Mouse (Mus musculus) C2C12 (cell line): ENCODE results near the gene Trim29. TPM values are rescaled to one million over a fixed set of nuclear protein-coding genes. Genes with fewer than 3 reads are reported as not detected.

Experiments used
- H3K27me3 ChIP-seq: one replicate; pipeline ENCODE4 v1.6.1; 2011; ENCODE audit not compliant: control insufficient read depth, insufficient read depth, insufficient read length
- H3K36me3 ChIP-seq: one replicate; pipeline ENCODE4 v1.6.1; 2011; ENCODE audit not compliant: control insufficient read depth, insufficient read depth
- H3K4me3 ChIP-seq: one replicate; pipeline ENCODE4 v1.5.1; 2011; ENCODE audit warnings: mild to moderate bottlenecking, control low read depth; ENCODE audit not compliant: poor library complexity, insufficient read depth, severe bottlenecking
- H3K79me2 ChIP-seq: one replicate; pipeline ENCODE4 v1.6.1; 2011; ENCODE audit not compliant: control insufficient read depth, insufficient read depth
- H3K79me3 ChIP-seq: one replicate; pipeline ENCODE4 v1.6.1; 2011; ENCODE audit warnings: low read depth, control low read depth
- H3ac ChIP-seq: one replicate; pipeline ENCODE3; 2011; ENCODE audit warnings: low read depth; ENCODE audit not compliant: control insufficient read depth, insufficient read length
- CEBPB ChIP-seq: IDR thresholded peaks from one replicate; pipeline ENCODE4 v1.6.1; 2011; ENCODE audit warnings: low read depth, mild to moderate bottlenecking, control low read depth, moderate library complexity
- CTCF ChIP-seq: IDR thresholded peaks from one replicate; pipeline ENCODE4 v1.5.1; 2011; ENCODE audit not compliant: control insufficient read depth, insufficient read depth, insufficient read length
- FOSL1 ChIP-seq: IDR thresholded peaks from one replicate; pipeline ENCODE4 v1.8.0; 2011; ENCODE audit warnings: mild to moderate bottlenecking, low read length; ENCODE audit not compliant: poor library complexity, insufficient read depth, severe bottlenecking
- MAX ChIP-seq: IDR thresholded peaks from one replicate; pipeline ENCODE4 v1.6.1; 2011; ENCODE audit warnings: mild to moderate bottlenecking, control low read depth
- MYOD1 ChIP-seq: IDR thresholded peaks from one replicate; pipeline ENCODE4 v1.6.1; 2011; ENCODE audit warnings: low read depth; ENCODE audit not compliant: control insufficient read depth, insufficient read length
- MYOG ChIP-seq: IDR thresholded peaks from one replicate; pipeline ENCODE4 v1.6.1; 2011; ENCODE audit not compliant: control insufficient read depth, insufficient read length; ENCODE audit errors: extremely low read depth
- USF1 ChIP-seq: IDR thresholded peaks from one replicate; pipeline ENCODE4 v1.6.1; 2011; ENCODE audit warnings: low read depth, mild to moderate bottlenecking, control low read depth, moderate library complexity
- long read RNA-seq, 2 experiments: library from polyadenylated mRNA; unstranded; transcript quantifications; one replicate each; pipeline ENCODE4 v2.0.0; 2019 to 2020
- polyA plus RNA-seq: library from polyadenylated mRNA; unstranded; fragments of >200 nt; fragmentation: generic; extraction: Trizol; gene quantifications from one replicate; pipeline ENCODE4 v1.2.1, GENCODE M21; 2012; ENCODE audit warnings: missing spikeins

The Trim29 gene
- polyA plus RNA-seq: 0.02 TPM
- long read RNA-seq, experiment 1: 0 reads
- long read RNA-seq, experiment 2, partial matches to known transcripts: 0 of 1 reads
- long read RNA-seq, experiment 2, other reads (novel, unspliced or antisense): 1 of 1 reads

- Histone ChIP-seq H3K79me2 (no peaks in the 10 kb centered on the region), H3K4me3 (no peak within 1 kb of the TSS)
- TF ChIP-seq MYOG: no peak
- no peak for TF ChIP-seq CEBPB
Measured at GRCm38 (mm10) chr9:43310538-43310937, at the start of gene Trim29. Trim29 (plus strand) TSS chr9:43310848.

GRCm38 (mm10) chr9:43261124-43261907, 49.3 kb upstream of the Trim29 start:
- H3K79me3 ChIP-seq: no peaks in the 10 kb centered on the region
- no peaks in the 10 kb centered on the region for H3K36me3 ChIP-seq
- no peaks in the 10 kb centered on the region for H3K27me3 ChIP-seq
- TF ChIP-seq CTCF (no peak), MYOG (no peak), USF1 (no peak), FOSL1 (no peak)
- no peak overlapping the region for H3K4me3 ChIP-seq
- H3ac ChIP-seq: no peak overlapping the region
- H3K79me2 ChIP-seq: no peaks in the 10 kb centered on the region

More at GRCm38 (mm10) chr9:43310538-43310937, at the start of gene Trim29:
- Histone ChIP-seq H3K27me3 (peaks cover 36% of the 10 kb centered on the region), H3K79me3 (no peaks in the 10 kb centered on the region), H3K36me3 (no peaks in the 10 kb centered on the region), H3ac (no peak within 1 kb of the TSS)

- TF ChIP-seq CTCF (peak; percentile 18), MAX (no peak), USF1 (no peak), FOSL1 (peak; percentile 34)
- H3K4me3 ChIP-seq: no peak overlapping the region
- H3ac ChIP-seq: no peak overlapping the region
- H3K79me3 ChIP-seq: no peaks in the 10 kb centered on the region
- H3K36me3 ChIP-seq: no peaks in the 10 kb centered on the region
- no peaks in the 10 kb centered on the region for H3K79me2 ChIP-seq
- H3K27me3 ChIP-seq: no peaks in the 10 kb centered on the region
Measured at GRCm38 (mm10) chr9:43261941-43262340, 48.7 kb upstream of the Trim29 start.

- no peaks in the 10 kb centered on the region for H3K27me3 ChIP-seq
- TF ChIP-seq CEBPB (no peak), CTCF (no peak), USF1 (no peak), FOSL1 (no peak), MYOG (no peak), MYOD1 (no peak), MAX (no peak)
- no peak overlapping the region for H3K4me3 ChIP-seq
- H3K79me2 ChIP-seq: no peaks in the 10 kb centered on the region
- no peaks in the 10 kb centered on the region for H3K36me3 ChIP-seq
- no peaks in the 10 kb centered on the region for H3K79me3 ChIP-seq
- H3ac ChIP-seq: no peak overlapping the region
Measured at GRCm38 (mm10) chr9:43262390-43262789, 48.3 kb upstream of the Trim29 start.

- H3K27me3 ChIP-seq: no peaks in the 10 kb centered on the region
- H3K36me3 ChIP-seq: no peaks in the 10 kb centered on the region
- TF ChIP-seq CTCF (no peak), CEBPB (no peak), MYOG (no peak), USF1 (no peak), FOSL1 (no peak), MAX (no peak), MYOD1 (no peak)
- no peaks in the 10 kb centered on the region for H3K79me2 ChIP-seq
- H3K79me3 ChIP-seq: no peaks in the 10 kb centered on the region
- H3K4me3 ChIP-seq: no peak overlapping the region
- no peak overlapping the region for H3ac ChIP-seq
Measured at GRCm38 (mm10) chr9:43262811-43263550, 47.7 kb upstream of the Trim29 start.

GRCm38 (mm10) chr9:43263946-43264451, 46.6 kb upstream of the Trim29 start:
- TF ChIP-seq FOSL1 (no peak), USF1 (no peak), MYOD1 (no peak), CEBPB (no peak), MYOG (no peak), MAX (no peak), CTCF (no peak)
- Histone ChIP-seq H3K36me3 (no peaks in the 10 kb centered on the region), H3ac (no peak overlapping the region), H3K4me3 (no peak overlapping the region), H3K27me3 (no peaks in the 10 kb centered on the region), H3K79me2 (no peaks in the 10 kb centered on the region), H3K79me3 (no peaks in the 10 kb centered on the region)
